Mouse (Mus musculus) layer of hippocampus, postnatal 25 days (tissue): ENCODE measurements around the gene Rab44. TPM values are rescaled to one million over a fixed set of nuclear protein-coding genes. Genes with fewer than 3 reads are reported as not detected.
"Not testable (repeated sequence)": the region's sequence is repeated elsewhere in the genome, so short reads cannot be mapped to it uniquely, and the experiment has no call there.

Experiments
- DNase-seq, 2 experiments: peaks; one replicate each; pipeline ENCODE4 v3.0.0; 2022; ENCODE audit warnings: mixed read lengths in 2 of 2, low spot score in 1 of 2; ENCODE audit errors: extremely low spot score in 1 of 2
- total RNA-seq, 2 experiments: library from RNA; stranded (reverse); gene quantifications; 2 replicates each; pipeline ENCODE4 v1.2.3; 2021

Rab44 gene
- total RNA-seq, 2 experiments from 2014 or later: 0.07 TPM; not detected in 1

DNA sequence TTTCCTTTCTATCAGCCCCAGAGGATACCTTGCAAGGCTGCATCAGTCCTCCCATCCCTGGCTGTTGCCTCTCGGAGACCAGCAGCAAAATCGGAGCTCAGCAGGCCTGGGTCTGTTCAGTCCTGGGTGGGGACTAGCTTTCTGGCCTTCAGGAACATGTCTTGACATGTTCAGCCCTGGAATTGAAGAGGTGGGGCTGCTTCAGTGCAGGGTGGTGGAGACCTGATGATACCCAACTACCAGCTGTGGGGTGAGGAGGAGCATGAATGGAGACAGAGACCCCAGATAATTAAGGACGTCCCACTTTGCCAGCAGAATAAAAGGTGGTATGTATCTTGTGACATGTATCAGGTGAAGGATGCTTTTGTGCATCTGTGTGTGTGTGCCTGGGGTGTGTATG, 23.2 kb upstream of the Rab44 start, which contains the start of gene Cdkn1a:
Gene Cdkn1a, plus strand, starts transcription at position 201 of the 400 bp plus-strand sequence.
- DNase-seq: no peak

GRCm38 (mm10) chr17:29091348-29091944, 22.5 kb upstream of the Rab44 start:
- no peak for DNase-seq

DNA sequence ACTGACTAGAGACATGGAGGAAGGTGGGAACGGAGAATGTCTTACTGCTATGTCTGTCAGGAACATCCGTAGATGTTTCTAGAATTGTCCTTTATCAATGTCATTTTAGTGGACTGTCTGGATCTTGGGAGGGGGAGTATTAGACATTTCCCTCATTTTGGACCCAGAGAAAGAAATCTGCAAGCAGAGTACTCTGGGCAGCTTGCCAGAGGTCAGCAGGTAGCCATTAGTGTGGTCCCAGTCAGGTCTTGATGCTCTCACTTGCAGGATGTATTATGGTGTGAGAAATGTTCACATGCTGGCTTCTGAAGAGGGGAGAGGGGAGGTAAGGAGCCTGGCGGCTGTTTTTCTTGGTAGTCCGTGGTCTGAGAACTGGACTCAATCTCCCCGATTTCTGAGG, 21.4 kb upstream of the Rab44 start:
- DNase-seq: no peak

DNA sequence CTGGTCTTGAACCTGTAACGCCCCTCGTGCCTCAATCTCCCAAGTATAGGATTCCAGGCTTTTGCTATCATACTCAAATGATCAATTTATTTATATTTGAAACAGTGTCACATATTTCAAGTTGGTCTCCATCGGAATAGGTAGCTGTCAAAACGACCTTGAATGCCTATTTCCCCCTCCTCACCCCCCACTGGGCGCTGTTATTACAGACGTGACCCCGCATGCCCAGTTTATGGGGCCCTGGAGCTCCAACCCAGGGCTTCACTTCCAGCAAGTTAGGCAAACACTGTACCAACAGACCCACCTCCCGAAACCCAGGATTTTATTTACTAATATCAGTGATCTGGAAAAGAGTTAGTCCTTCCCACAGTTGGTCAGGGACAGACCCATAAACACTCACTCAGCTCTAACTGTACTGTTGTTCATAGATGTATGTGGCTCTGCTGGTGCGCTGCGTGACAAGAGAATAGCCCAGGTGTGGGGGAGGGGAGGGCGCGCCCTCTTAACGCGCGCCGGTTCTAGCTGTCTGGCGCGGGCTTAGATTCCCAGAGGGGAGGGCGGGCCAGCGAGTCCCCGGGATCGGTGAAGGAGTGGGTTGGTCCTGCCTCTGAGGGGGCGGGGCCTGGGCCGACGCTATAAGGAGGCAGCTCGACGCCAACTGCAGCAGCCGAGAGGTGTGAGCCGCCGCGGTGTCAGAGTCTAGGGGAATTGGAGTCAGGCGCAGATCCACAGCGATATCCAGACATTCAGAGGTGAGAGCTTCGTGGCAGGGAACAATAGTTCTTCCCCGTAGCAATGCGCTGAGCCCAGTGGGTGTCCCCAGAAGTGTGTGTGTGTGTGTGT, 20.6 kb upstream of the Rab44 start:
- peak; percentile 34 to 49 for DNase-seq

GRCm38 (mm10) chr17:29093961-29094309, 20.0 kb upstream of the Rab44 start:
- DNase-seq: no peak

- no peak for DNase-seq
These were observed 19.4 kb upstream of the Rab44 start for GRCm38 (mm10) chr17:29094310-29095181.

DNA sequence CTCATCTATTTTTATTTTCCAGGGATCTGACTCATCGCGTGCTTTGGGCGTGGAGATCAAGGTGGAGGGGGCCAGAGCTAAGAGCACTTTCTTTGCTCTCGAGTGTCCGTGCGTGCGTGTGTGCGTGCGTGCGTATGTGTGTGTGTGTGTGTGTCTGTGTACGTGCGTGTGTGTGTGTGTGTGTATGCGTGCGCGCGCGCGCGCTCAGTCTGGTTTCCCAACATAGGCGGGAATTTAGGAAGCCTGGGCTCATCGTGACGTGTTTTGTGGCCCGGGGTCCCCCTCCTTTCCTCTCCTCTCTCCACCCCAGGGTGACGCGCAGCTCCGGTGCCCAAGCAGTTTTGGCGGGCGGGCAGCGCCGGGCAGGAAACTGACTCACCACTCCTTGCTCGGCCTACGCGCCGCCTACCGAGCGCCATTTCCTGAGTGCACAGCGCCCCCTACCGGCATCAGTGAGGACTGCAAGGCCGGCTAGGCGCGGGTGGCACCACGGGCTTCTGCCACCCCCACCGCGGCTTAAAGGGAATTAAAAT, 18.7 kb upstream of the Rab44 start:
- DNase-seq: peak; percentile 97 to 99

DNA sequence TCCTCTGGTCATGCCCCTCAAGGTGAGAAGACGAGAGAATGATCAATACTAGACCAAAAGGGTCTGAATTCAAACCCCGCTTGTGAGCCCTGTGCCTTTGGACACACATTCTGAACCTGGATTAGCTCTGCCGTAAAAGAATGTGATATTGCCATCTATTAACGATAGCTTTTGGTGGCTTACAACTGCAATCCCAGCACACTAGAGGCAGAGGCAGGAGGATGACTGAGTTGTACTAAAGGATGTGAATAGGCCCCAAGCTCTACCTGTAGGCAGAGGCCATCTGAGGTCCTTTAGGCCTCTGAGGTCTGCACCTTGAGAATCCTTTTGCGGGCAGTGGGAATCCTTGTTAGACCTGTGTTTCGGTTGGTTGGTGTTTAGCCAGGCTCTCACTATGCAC, 17.7 kb upstream of the Rab44 start:
- no peak for DNase-seq

DNA sequence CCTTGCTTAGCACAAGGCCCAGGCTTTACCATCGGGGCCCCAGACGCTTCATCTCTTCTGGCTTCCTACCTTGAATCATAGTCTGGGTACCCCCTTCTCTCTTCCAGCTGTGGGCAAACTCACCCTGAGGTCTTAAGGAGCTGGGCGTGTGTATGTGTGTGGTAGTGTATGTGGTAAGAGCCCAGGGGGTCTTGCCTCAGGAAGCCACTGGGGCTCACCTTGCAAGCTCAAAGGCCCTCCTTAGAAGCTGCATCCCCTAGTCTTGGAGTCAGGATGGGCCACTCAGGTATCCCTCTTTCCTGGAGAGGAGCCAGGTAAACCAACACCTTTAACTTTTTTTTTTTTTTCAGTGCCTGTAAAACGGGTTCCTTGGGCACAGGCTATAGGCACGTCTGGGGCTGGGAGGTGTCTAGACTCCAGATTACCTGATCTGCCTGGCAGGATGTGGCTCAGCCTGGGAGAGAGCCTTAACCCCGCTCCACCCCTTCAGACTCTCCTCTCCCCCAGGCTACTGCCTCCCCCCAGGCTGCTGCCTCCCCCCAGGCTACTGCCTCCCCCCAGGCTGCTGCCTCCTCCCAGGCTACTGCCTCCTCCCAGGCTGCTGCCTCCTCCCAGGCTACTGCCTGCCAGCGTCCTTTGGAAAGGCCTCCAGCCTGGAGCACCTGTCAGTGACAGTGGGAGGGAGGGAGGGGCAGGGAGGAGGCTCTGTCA, 16.9 kb upstream of the Rab44 start:
- DNase-seq: no peak

DNA sequence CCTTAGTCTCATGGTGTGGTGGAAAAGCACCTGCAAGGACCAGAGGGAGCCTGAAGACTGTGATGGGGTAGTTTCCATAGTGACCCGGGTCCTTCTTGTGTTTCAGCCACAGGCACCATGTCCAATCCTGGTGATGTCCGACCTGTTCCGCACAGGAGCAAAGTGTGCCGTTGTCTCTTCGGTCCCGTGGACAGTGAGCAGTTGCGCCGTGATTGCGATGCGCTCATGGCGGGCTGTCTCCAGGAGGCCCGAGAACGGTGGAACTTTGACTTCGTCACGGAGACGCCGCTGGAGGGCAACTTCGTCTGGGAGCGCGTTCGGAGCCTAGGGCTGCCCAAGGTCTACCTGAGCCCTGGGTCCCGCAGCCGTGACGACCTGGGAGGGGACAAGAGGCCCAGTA, 15.7 kb upstream of the Rab44 start:
- DNase-seq: no peak

DNA sequence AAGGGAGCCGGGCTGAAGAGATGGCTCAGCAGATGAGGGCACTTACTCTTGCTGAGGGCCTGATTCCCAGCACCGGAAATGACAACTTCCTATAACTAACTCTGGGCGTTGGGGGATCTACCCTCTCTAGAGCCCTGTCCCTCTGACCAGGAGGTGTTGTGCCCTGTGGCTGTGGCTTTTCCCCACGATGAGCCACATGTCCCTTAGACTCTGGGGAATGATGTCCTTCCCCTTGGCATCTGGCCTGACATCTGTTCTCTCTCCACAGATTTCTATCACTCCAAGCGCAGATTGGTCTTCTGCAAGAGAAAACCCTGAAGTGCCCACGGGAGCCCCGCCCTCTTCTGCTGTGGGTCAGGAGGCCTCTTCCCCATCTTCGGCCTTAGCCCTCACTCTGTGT, 14.9 kb upstream of the Rab44 start:
- no peak for DNase-seq

DNA sequence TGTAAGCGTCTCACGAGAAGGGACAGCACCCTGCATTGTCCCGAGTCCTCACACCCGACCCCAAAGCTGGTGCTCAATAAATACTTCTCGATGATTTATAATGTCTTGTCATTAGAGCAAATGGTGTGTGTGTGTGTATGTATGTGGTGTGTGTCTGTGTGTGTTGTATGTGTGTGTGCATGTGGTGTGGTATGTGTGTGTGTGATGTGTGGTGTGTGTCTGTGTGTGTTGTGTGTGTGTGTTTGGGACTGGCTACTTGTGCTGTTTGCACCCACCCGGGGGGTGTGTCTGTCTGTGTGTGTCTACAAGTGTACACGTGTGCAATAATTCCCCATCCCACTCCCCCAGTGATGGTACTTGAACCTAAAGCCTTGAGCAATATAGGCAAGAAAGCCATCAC, 13.3 kb upstream of the Rab44 start:
- no peak for DNase-seq

- DNase-seq: not testable (repeated sequence)
These were observed 3.6 kb upstream of the Rab44 start for GRCm38 (mm10) chr17:29110356-29110755.

- DNase-seq: no peak
These were observed 2.6 kb upstream of the Rab44 start for GRCm38 (mm10) chr17:29111332-29111731.

DNA sequence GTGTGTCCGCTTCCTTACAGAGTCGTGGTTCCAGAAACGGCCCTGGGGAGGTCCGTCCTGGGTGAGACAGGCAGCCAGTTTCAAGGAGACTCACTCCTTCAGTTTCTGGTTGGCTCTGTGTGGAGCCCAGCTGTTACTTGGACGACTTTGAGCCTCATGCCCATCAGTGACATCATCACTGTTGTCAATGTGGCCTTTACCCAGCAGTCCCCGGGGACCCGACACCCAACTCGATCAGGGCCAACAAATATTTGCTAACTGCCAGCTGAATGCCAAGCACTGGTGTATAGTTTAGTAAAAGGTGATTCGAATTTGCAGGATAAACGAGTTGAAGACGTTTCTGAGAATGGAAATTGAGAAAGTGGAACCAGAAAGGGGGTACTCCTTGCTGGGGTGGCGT, 2.1 kb downstream of the Rab44 start:
- DNase-seq: no peak

DNA sequence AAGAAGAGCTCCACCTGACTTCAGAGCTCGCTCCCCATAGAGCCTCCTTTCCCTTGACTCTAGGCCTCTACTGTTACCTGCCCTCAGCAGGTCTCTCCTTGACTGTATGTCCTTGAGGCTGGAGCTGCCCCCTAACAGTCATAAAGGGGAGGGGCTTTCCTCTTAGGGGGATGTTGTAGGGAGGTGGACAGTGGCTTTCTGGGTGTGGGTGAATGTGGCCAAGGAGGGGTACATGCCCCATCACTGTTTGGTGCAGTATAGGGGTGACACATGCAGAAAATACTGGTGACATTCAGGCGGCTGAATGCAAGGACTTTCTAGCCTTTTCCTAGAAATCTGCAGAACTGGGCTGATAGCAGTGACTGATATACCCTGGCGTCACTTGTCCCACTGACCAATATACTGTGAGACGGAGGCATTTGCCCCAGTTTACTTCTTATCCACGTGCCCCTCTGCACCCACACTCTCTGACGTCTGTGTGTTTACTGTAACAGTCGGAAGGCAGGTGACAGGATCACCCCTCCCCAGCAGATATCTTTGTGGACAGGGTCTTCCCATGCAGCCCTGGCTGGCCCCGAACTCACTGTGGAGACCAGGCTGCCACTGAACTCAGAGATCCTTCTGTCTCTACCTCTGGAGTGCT, 3.2 kb downstream of the Rab44 start:
- no peak for DNase-seq

DNA sequence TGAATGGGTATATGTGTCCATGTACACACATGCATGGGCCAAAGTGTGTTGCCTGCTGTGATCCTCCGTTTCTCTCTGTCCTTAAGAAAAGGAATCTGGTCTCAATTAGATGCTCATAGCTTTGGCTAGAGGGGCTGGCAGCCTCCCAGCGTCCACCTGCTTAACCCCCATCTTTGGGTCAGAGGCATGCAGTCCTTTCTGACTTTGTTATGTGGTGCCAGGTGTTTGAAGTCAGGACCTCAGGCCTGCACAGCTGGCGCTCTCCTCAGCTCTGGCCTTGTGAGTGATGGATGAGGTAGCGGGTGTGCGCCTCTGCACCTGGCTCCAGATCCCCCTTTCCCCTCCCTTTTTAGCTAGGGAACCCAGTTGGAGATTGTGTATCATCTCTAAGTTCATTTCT, 4.1 kb downstream of the Rab44 start:
- DNase-seq: no peak

GRCm38 (mm10) chr17:29120666-29121065, 6.7 kb downstream of the Rab44 start:
- no peak for DNase-seq

DNA sequence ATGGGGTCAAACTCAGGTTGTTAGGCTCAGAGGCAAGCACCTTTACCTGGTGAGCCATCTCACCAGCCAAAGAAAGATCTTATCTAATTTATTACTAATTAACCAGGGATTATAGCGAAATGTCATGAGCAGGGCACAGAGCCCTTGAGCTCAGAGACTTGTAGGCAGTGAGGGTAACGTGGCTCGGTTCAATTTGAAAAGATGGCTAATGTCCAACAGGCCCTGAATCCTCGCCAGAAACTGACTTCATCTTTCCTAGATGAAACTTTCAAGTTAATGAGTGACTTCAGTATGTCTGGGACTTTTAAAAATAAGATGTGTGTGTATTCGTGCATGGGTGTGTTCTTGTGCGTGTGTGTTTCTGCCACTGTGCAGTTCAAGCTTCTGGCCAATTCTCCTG, 8.9 kb downstream of the Rab44 start:
- DNase-seq: no peak
